Mouse (Mus musculus) spleen, adult 2 months (tissue): ENCODE data around the gene Fbxo3.

Source experiments
- CTCF ChIP-seq: fragments of 200-500 bp; IDR thresholded peaks from 2 replicates; pipeline ENCODE4 v1.5.1; 2011; ENCODE audit warnings: mild to moderate bottlenecking, inconsistent platforms; ENCODE audit not compliant: insufficient read depth, insufficient read length, insufficient replicate concordance; ENCODE audit errors: extremely low read depth
- POLR2A ChIP-seq: fragments of 200-500 bp; IDR thresholded peaks from 2 replicates; pipeline ENCODE4 v1.6.1; 2011; ENCODE audit warnings: low read depth, low read length, inconsistent platforms

DNA sequence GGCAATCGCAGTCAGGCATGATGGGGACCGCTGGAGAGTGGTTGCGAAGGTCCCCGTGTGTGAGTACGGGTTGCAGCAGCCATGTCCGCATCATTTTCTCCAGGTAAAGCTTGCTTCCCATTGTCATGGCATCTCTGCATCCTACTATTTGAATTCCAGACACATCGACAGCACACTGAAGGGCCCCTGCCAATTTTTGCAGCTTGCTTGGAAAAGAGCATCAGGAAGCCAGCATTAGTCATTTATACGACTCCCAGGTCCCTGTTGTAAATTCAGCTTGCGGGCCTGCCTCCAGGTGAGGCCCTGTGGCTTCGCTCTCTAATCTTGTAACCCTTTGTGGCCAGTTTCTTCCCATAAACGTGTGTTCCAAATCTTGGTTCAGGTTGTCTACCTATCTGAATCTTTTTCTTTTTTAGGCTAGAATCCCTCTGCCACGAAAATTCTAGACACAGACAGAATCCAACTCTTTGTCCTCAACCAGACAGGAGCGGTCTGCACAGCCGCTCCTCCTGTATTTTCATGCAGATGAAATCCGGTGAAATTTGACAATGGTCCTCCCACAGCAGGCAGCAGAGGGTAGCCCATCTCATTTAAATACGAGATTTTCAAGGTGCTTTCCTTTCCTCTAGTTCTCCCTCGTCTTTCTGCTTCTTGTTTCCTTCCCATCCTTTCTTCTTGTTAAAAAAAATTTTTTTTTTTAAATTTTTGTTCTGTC lies 34.7 kb upstream of the Fbxo3 start:
- TF ChIP-seq POLR2A, result no peak
- TF ChIP-seq CTCF, result no peak
